Mouse (Mus musculus): ENCODE data around the gene Samd14. TPM values are rescaled to one million over a fixed set of nuclear protein-coding genes. Genes with fewer than 3 reads are reported as not detected.

The Samd14 gene
- polyA plus RNA-seq, 1 experiment: 135 TPM

- Histone ChIP-seq H3K27me3 (ENCODE audit: control insufficient read depth) (no peaks in the 10 kb centered on the region), H3K36me3 (ENCODE audit: control insufficient read depth) (peaks cover 47% of the 10 kb centered on the region), H3K4me1 (ENCODE audit: control insufficient read depth) (peaks cover 42% of the 10 kb centered on the region), H3K9me3 (ENCODE audit: control insufficient read depth, low read length) (no peaks in the 10 kb centered on the region), H3K4me3 (replicated peaks) (no peak overlapping the region)
- TF ChIP-seq TAL1 (IDR thresholded peaks at IDR 0.05; ENCODE audit: low read length): no peak
Observed at GRCm38 (mm10) chr11:95036521-95036920, 26.8 kb downstream of the Samd14 start.

- H3K4me3 ChIP-seq (replicated peaks): no peak overlapping the region
- TF ChIP-seq GATA1 (IDR thresholded peaks at IDR 0.05; ENCODE audit: low read length) (no peak), TAL1 (IDR thresholded peaks at IDR 0.05; ENCODE audit: low read length) (no peak)
- H3K4me1 ChIP-seq (ENCODE audit: control insufficient read depth): peaks cover 50% of the 10 kb centered on the region
- H3K9me3 ChIP-seq (ENCODE audit: control insufficient read depth, low read length): no peaks in the 10 kb centered on the region
- H3K36me3 ChIP-seq (ENCODE audit: control insufficient read depth): peaks cover 42% of the 10 kb centered on the region
- no peaks in the 10 kb centered on the region for H3K27me3 ChIP-seq (ENCODE audit: control insufficient read depth)
Observed at GRCm38 (mm10) chr11:95037306-95037705, 27.6 kb downstream of the Samd14 start.

DNA sequence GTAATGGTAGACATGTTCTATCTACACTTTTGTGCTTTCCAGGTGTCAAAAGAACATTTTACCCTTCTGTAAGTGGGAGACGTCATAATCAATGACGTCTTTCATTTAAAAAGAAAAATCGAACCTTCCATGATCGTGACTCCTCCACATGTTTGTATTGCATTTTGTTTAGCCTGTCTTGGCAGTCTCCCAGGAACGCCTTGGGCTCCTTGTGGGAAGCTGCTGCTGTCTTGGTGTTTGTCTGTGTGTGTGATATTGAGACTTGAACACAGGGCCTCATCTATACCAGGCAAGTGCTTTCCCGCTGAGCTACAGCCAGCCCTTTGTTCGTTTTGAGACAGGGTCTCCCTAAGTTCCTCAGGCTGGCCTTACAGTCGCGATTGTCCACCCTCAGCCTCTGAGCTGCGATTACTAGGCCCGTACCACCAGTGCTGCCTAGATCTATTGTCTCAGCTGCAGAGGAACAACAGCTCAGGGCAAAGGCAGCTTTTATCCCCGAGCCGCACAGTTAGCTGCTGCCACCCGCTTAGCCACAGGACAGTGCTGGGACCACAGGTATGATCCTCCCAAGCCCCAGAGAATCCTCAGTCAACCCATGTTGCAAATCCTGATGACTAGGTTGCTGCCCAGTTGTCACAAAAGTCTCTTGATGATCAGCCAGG, 28.6 kb downstream of the Samd14 start:
- Histone ChIP-seq H3K9me3 (ENCODE audit: control insufficient read depth, low read length) (no peaks in the 10 kb centered on the region), H3K36me3 (ENCODE audit: control insufficient read depth) (peaks cover 42% of the 10 kb centered on the region), H3K27me3 (ENCODE audit: control insufficient read depth) (no peaks in the 10 kb centered on the region), H3K4me1 (ENCODE audit: control insufficient read depth) (peaks cover 51% of the 10 kb centered on the region), H3K4me3 (replicated peaks) (no peak overlapping the region)
- TF ChIP-seq GATA1 (IDR thresholded peaks at IDR 0.05; ENCODE audit: low read length) (no peak), TAL1 (IDR thresholded peaks at IDR 0.05; ENCODE audit: low read length) (no peak)

DNA sequence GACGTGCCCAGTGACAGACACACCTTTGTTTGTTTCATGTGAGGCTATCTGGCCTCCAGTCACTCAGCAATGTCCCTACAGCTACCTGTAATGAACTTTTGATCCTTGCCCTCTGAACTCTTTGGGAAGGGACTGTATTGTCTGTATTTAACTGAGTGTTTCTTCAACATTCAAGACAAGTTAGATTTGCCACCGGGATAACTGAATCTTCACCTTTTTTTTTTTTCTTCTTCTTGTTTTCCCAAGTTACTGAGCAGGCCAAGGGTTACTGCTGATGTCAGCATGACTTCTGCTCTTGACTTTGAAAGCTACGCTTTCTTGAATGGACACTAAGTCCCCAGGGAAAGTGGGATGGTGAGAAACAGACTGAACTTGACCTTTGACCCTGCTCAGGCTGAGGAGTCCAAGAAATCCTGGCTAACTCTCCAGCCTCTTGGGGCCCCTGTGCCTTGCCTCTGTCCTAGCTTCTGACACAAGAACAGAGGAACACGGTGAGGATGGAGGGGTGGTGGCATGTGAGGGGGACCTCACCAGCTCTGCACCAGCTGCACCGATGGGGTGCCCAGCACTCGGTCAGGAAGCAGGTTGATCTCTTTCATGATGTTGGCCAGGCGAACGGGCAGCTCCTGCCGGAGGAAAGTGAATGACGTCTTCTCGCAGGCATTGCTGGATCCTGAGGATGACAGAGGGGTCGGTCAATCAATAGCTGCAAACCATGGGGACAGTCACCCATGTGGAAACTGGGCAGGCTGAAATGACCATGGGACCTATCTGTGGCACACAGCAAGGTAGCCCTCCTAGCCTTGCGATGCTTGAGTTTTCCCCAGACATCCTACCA, 29.4 kb downstream of the Samd14 start:
- Histone ChIP-seq H3K9me3 (ENCODE audit: control insufficient read depth, low read length) (no peaks in the 10 kb centered on the region), H3K27me3 (ENCODE audit: control insufficient read depth) (no peaks in the 10 kb centered on the region), H3K4me3 (replicated peaks) (no peak overlapping the region), H3K36me3 (ENCODE audit: control insufficient read depth) (peaks cover 42% of the 10 kb centered on the region), H3K4me1 (ENCODE audit: control insufficient read depth) (peaks cover 47% of the 10 kb centered on the region)
- TF ChIP-seq GATA1 (IDR thresholded peaks at IDR 0.05; ENCODE audit: low read length) (no peak), TAL1 (IDR thresholded peaks at IDR 0.05; ENCODE audit: low read length) (no peak)

DNA sequence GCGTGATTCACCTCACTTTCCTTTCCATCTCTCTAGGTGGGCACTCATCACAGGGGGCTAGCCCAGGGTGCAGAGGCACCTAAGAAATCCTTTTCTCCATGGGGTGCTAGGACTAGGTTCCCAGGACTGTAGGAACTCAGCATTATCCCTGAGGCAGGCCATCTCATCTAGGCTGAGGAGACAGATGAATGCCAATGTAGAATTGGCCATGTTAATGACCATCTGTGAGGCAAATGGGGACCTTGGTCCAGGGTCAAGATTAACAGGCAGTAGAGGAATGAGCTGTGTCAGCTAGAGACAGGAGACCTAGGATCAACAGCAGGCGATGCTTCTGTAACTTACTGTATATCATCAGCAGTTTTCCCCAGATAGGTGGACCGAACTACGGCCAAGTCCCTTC, 30.1 kb downstream of the Samd14 start:
- Histone ChIP-seq H3K9me3 (ENCODE audit: control insufficient read depth, low read length) (no peaks in the 10 kb centered on the region), H3K27me3 (ENCODE audit: control insufficient read depth) (no peaks in the 10 kb centered on the region), H3K4me3 (replicated peaks) (peak overlapping the region; percentile 87), H3K4me1 (ENCODE audit: control insufficient read depth) (peaks cover 47% of the 10 kb centered on the region), H3K36me3 (ENCODE audit: control insufficient read depth) (peaks cover 42% of the 10 kb centered on the region)
- no peak for TF ChIP-seq TAL1 (IDR thresholded peaks at IDR 0.05; ENCODE audit: low read length)
- TF ChIP-seq GATA1 (IDR thresholded peaks at IDR 0.05; ENCODE audit: low read length): no peak

DNA sequence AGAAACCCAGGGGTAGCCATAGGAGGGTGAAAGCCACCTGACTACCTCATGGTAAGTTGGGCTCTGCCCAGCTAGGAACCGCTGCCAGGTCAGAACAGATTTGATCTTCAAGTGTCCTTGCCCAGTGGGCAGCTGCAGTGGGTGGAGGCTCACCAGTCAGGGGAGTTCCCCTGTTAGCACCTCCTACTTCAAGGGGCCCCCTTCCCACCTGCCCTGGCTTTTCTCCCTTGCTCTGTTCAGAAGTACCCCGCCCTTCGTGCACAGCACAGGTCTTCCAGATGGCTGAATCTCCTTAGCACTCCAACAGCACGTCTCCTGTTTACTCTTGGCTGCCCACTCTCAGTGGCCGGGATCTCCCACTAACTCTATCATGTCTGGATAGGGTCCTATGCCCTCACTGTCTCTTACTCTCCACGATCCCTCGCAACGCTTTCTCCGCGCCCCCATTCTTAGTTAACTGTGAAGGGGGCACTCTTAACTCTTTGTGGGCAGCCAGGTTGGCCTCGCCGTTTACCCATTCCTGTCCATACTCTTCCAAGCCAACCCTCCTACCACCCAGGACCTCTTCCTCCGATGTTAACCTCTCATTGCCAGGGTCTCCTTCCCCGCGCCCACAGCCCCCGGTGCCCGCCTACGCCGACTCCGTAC, 30.9 kb downstream of the Samd14 start:
- Histone ChIP-seq H3K36me3 (ENCODE audit: control insufficient read depth) (peaks cover 38% of the 10 kb centered on the region), H3K4me3 (replicated peaks) (peak overlapping the region; percentile 87), H3K27me3 (ENCODE audit: control insufficient read depth) (no peaks in the 10 kb centered on the region), H3K9me3 (ENCODE audit: control insufficient read depth, low read length) (no peaks in the 10 kb centered on the region), H3K4me1 (ENCODE audit: control insufficient read depth) (peaks cover 44% of the 10 kb centered on the region)
- no peak for TF ChIP-seq TAL1 (IDR thresholded peaks at IDR 0.05; ENCODE audit: low read length)
- TF ChIP-seq GATA1 (IDR thresholded peaks at IDR 0.05; ENCODE audit: low read length): no peak

GRCm38 (mm10) chr11:95041139-95041609, 31.5 kb downstream of the Samd14 start, which contains the start of gene Pdk2:
Gene Pdk2, minus strand, starts transcription at chr11:95041354.
- Histone ChIP-seq H3K9me3 (ENCODE audit: control insufficient read depth, low read length) (no peaks in the 10 kb centered on the region), H3K4me1 (ENCODE audit: control insufficient read depth) (peaks cover 44% of the 10 kb centered on the region), H3K27me3 (ENCODE audit: control insufficient read depth) (no peaks in the 10 kb centered on the region), H3K36me3 (ENCODE audit: control insufficient read depth) (peaks cover 32% of the 10 kb centered on the region), H3K4me3 (replicated peaks) (peak within 1 kb of the TSS; percentile 87)
- TF ChIP-seq GATA1 (IDR thresholded peaks at IDR 0.05; ENCODE audit: low read length) (no peak), TAL1 (IDR thresholded peaks at IDR 0.05; ENCODE audit: low read length) (no peak)

DNA sequence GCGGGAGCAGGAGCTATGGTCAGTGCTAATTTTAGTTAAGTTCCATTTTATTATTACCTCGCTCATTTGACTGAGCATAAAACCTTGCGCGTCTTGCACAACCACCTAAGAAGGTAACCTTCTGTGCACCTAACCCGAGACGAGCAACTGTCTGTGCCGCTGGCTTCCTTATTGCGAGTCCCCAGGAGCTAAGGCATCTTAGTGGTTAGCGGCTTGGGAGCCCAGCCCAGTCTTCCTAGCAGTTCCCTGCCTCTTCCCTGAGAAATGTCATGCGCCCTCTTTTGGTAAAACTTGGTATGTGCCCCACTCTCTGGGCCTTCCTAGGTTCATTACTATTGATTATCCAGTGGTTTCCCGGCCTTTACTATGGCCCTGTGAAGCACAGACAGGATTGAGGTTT, 32.4 kb downstream of the Samd14 start:
- TF ChIP-seq GATA1 (IDR thresholded peaks at IDR 0.05; ENCODE audit: low read length): no peak
- TF ChIP-seq TAL1 (IDR thresholded peaks at IDR 0.05; ENCODE audit: low read length): no peak
- Histone ChIP-seq H3K27me3 (ENCODE audit: control insufficient read depth) (no peaks in the 10 kb centered on the region), H3K4me3 (replicated peaks) (peak overlapping the region; percentile 87), H3K36me3 (ENCODE audit: control insufficient read depth) (peaks cover 24% of the 10 kb centered on the region), H3K4me1 (ENCODE audit: control insufficient read depth) (peaks cover 44% of the 10 kb centered on the region), H3K9me3 (ENCODE audit: control insufficient read depth, low read length) (no peaks in the 10 kb centered on the region)

DNA sequence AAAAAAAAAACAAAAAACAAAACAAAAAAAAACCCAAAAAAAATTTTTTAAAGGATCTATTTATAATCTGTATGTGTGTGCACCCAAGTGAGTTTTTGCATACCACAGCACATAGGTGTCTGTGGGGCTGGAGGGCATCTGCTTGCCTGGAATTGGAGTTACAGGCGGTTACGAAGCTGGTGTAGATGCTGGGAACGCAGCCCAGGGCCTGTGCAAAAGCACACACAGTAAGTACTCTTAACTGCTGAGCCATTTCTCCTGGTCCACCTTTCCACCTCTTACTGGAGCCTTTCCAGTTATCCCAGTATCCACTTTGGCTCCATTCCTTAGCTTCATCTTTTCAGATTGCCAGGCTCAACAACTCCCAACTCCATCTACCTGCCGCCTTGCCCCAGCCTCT, 33.4 kb downstream of the Samd14 start:
- H3K4me3 ChIP-seq (replicated peaks): no peak overlapping the region
- H3K9me3 ChIP-seq (ENCODE audit: control insufficient read depth, low read length): no peaks in the 10 kb centered on the region
- peaks cover 44% of the 10 kb centered on the region for H3K4me1 ChIP-seq (ENCODE audit: control insufficient read depth)
- H3K36me3 ChIP-seq (ENCODE audit: control insufficient read depth): peaks cover 14% of the 10 kb centered on the region
- no peak for TF ChIP-seq GATA1 (IDR thresholded peaks at IDR 0.05; ENCODE audit: low read length)
- peaks cover 2% of the 10 kb centered on the region; the same call in 1 of the 2 replicates for H3K27me3 ChIP-seq (ENCODE audit: control insufficient read depth)

All from erythroblast, embryonic 14.5 days (primary cell).